Mouse (Mus musculus): Measurements from ENCODE around the gene Ctnnal1.

DNA sequence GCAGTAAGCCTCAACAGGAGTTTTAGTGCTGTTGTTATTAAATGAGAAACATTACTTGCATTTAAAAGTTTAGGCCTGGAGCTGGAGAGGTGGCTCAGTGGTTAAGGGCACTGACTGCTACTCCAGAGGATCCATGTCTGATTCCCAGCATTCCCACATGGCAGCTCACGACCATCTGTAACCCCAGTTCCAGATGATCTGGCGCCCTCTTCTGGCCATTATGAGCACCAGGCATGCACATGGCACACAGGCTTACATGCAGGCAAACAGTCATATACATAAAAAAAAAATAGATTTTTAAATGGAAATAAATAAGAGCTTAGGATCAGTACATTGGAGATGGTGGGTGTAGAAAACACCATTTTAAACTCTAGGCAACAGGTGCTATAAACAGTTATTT lies 21.0 kb downstream of the Ctnnal1 start:
- TF ChIP-seq CTCF (IDR thresholded peaks at IDR 0.05 in 2 of 3, conservative IDR thresholded peaks at IDR 0.05 in 1 of 3; ENCODE audit: control insufficient read depth in 1 of 3, insufficient read depth in 1 of 3, low read depth in 2 of 3, low read length in 3 of 3, poor library complexity in 1 of 3, severe bottlenecking in 1 of 3) (peak; percentile 24 to 52 (median 36); a peak in 5 of 6 replicates), USF1 (IDR thresholded peaks at IDR 0.05; ENCODE audit: low read depth, low read length) (no peak), TBP (IDR thresholded peaks at IDR 0.05; ENCODE audit: low read depth, low read length) (no peak), ELF1 (IDR thresholded peaks at IDR 0.05; ENCODE audit: low read depth, low read length) (no peak), POLR2A (IDR thresholded peaks at IDR 0.05; ENCODE audit: control insufficient read depth in 1 of 2, insufficient read depth in 1 of 2, low read depth in 1 of 2, low read length in 2 of 2, poor library complexity in 1 of 2) (no peak), ZMIZ1 (IDR thresholded peaks at IDR 0.05; ENCODE audit: low read depth, low read length) (no peak), MAX (IDR thresholded peaks at IDR 0.05; ENCODE audit: low read length) (no peak), GATA1 (IDR thresholded peaks at IDR 0.05; ENCODE audit: low read depth, low read length) (no peak), HCFC1 (IDR thresholded peaks at IDR 0.05; ENCODE audit: low read depth, low read length) (no peak), MEF2A (IDR thresholded peaks at IDR 0.05; ENCODE audit: extremely low read depth, insufficient replicate concordance, low read depth, low read length, poor library complexity, severe bottlenecking) (no peak), RAD21 (IDR thresholded peaks at IDR 0.05; ENCODE audit: low read depth, low read length) (no peak), E2F4 (IDR thresholded peaks at IDR 0.05; ENCODE audit: borderline replicate concordance, low read depth, low read length) (no peak)
